Mouse (Mus musculus) ES-Bruce4 (cell line): ENCODE measurements around the gene Antxr2.

Experiments
- CTCF ChIP-seq: IDR thresholded peaks from one replicate; pipeline ENCODE4 v1.8.1; 2011; ENCODE audit warnings: low read depth, low read length
- POLR2A ChIP-seq: IDR thresholded peaks from one replicate; pipeline ENCODE4 v1.8.1; 2011; ENCODE audit warnings: low read length; ENCODE audit not compliant: insufficient read depth

GRCm38 (mm10) chr5:97857101-97857500 is 173.7 kb downstream of the Antxr2 start:
- TF ChIP-seq POLR2A, result no peak
- no peak for TF ChIP-seq CTCF
